Mouse (Mus musculus) CH12.LX (cell line): ENCODE measurements around the gene Morc2a.

ENCODE experiments used
- CHD1 ChIP-seq: IDR thresholded peaks from 2 replicates; pipeline ENCODE4 v1.6.1; 2012; ENCODE audit warnings: low read depth, low read length, improper control_type of control experiment, inconsistent platforms
- CTCF ChIP-seq, 2 experiments: IDR thresholded peaks in 1 of 2; conservative IDR thresholded peaks in 1 of 2; 2 replicates each; pipeline ENCODE4 v1.5.1; 2011 to 2012; ENCODE audit warnings: low read depth in 2 of 2, low read length in 2 of 2, improper control_type of control experiment in 1 of 2, inconsistent platforms in 1 of 2, mild to moderate bottlenecking in 1 of 2, moderate library complexity in 1 of 2
- EP300 ChIP-seq: IDR thresholded peaks from 2 replicates; pipeline ENCODE4 v1.6.1; 2011; ENCODE audit warnings: low read length, improper control_type of control experiment
- NELFE ChIP-seq: IDR thresholded peaks from 2 replicates; pipeline ENCODE4 v1.6.1; 2011; ENCODE audit warnings: low read depth, low read length, improper control_type of control experiment
- POLR2A ChIP-seq: IDR thresholded peaks from 2 replicates; pipeline ENCODE4 v1.6.1; 2011; ENCODE audit warnings: low read depth, mild to moderate bottlenecking, improper control_type of control experiment, low read length
- SMC3 ChIP-seq: IDR thresholded peaks from 2 replicates; pipeline ENCODE4 v1.6.1; 2011; ENCODE audit warnings: low read depth, low read length, improper control_type of control experiment
- UBTF ChIP-seq: IDR thresholded peaks from 2 replicates; pipeline ENCODE4 v1.6.1; 2012; ENCODE audit warnings: low read depth, mild to moderate bottlenecking, inconsistent platforms, low read length, improper control_type of control experiment, moderate library complexity

- TF ChIP-seq EP300 (no peak), POLR2A (no peak), CHD1 (no peak), CTCF (conservative IDR thresholded peaks at IDR 0.05 in 1 of 2, IDR thresholded peaks at IDR 0.05 in 1 of 2; ENCODE audit: low read depth in 2 of 2, low read length in 2 of 2) (no peak), SMC3 (no peak), NELFE (no peak), UBTF (no peak)
These were observed 61.2 kb downstream of the Morc2a start for GRCm38 (mm10) chr11:3710203-3710602.
